Mouse (Mus musculus) neutrophil, adult 65 days (primary cell): ENCODE results near the gene Sprr2i. TPM values are rescaled to one million over a fixed set of nuclear protein-coding genes. Genes with fewer than 3 reads are reported as not detected.

ENCODE experiments used
- total RNA-seq: library from RNA; stranded (reverse); gene quantifications from 2 replicates; pipeline ENCODE4 v1.2.4, GENCODE M21; 2023

The Sprr2i gene
- total RNA-seq, result not detected in 2 replicates

DNA sequence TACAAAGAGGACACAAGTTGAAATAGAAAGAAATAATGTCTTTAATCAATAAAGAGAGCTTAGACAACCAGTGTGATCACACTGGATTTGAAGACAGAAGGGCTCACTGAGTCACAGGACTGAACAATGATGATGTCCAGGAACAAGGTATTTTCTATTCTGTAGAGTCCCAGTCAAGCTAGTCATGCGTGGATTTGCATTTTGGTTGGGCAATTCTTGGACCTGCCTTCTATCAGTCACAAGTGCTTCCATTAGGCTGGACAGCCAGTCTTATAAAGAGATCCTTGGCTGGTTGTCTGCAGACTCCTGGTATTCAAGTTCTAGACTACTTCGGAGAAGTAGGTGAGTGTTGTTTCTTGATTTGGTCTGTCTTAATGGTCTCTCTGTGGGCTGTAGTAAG is at the start of gene Sprr2i:
Gene Sprr2i, plus strand, starts transcription at position 301 of the 400 bp plus-strand sequence.

DNA sequence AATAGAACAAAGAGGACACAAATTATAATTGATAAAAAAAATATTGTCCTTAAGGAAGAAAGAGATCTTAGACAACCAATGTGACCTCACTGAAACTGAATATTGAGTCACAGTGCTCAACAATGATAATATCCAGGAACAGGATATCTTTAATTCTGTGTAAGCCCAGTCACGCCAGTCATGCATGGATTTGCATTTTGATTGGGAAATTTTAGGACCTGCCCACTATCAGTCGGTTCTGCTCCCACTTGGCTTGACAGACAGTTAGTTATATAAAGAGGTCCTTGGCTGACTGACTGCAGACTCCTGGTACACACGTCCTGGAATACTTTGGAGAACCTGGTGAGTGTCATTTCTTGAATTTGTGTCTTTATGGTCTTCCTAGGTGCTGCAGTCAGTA is 42.9 kb upstream of the Sprr2i start, which contains the start of gene Sprr2f:
Gene Sprr2f, plus strand, starts transcription at position 301 of the 400 bp plus-strand sequence.

DNA sequence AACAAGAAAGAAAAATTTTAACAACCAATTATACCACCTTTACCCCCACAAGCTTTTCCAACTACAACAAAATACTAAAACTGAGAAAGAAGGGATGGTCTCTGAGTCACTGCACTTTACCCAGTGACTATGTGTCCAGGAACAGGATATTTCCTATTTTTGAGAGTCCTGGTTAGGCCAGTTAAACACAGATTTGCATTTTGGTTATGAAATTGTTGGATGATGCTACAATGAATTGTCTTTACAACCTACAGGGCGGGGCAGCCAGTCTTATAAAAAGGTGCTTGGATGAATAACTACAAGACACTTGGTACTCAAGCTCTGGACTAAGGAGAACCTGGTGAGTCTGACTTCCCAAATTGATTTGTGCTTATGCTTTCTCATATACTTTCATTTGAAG is 22.4 kb upstream of the Sprr2i start, which contains the start of gene Sprr2h:
Gene Sprr2h, plus strand, starts transcription at position 301 of the 400 bp plus-strand sequence.

DNA sequence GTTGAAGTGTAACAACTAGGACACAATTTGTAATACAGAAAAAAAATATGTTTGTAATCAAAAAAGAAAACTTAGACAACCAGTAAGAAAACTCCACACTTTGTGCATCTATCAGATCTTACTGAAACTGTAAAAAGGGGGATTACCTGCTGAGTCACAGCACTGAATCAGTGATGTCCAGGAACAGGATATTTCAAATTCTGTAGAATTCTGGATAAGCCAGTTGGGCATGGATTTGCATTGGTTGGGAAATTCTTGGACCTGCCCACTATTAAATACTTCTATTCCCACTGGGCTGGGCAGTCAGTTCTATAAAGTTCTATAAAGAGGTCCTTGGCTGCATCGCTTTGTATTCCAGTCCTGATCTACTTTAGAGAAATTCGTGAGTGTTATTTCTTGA is 10.0 kb downstream of the Sprr2i start, which contains the start of gene Sprr2j-ps:
Gene Sprr2j-ps, plus strand, starts transcription at position 301 of the 400 bp plus-strand sequence.

DNA sequence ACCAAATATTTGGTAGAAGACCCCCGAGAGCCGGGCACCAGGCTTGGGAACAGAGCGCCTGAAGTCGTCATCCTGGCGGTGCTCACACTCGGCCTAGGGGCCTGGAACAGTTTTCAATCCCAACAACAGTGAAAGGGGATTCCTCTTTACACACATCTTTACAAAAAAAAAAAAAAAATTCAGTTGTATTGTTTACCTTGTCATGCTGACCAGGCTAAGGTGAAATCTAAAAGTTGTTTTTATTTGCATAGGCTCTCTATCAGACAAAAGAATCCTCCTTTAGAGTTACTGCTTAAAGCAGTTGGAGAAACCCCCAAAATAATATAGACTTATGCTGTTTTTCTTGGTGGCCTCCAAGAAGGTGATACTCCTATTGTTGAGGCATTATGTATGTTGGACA is 21.5 kb downstream of the Sprr2i start, which contains the start of gene Gm9774:
Gene Gm9774, minus strand, starts transcription at position 101 of the 400 bp plus-strand sequence.

DNA sequence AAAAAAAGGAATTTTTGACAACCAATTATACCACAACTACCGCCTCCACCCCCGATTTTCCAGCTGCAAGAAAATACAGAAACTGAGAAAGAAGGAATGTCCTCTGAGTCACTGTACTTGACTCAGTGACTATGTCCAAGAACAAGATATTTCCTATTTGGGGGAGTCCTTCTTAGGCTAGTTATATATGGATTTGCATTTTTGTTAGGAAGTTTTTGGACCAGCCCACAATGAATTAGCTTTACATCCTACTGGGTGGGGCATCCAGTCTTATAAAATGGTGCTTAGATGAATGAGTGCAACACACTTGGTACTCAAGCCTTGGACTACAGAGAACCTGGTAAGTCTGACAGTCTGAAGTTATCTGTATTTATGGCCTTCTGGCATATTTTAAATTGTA is 24.5 kb downstream of the Sprr2i start, which contains the start of gene Sprr2k:
Gene Sprr2k, plus strand, starts transcription at position 301 of the 400 bp plus-strand sequence.

DNA sequence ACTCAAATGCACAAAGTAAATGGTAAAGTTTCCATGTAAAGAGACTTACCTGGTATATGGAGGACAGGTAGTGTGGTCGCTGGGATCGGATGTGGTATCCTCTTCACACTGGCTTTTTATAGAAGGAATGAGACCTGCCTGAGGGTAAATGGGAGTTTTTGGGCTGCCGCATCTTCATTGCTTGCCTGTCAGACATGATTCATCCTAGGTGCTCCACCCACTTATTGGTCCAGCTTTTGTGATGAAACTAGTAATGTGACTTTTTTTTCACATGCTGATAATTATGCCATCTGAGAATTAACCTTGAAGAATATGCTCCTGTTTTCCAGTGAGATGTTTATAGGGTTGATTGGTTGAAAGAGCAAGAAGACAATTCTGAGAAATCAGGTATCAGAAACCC is 30.9 kb downstream of the Sprr2i start, which contains the start of gene Sprr1b:
Gene Sprr1b, minus strand, starts transcription at position 101 of the 400 bp plus-strand sequence.

DNA sequence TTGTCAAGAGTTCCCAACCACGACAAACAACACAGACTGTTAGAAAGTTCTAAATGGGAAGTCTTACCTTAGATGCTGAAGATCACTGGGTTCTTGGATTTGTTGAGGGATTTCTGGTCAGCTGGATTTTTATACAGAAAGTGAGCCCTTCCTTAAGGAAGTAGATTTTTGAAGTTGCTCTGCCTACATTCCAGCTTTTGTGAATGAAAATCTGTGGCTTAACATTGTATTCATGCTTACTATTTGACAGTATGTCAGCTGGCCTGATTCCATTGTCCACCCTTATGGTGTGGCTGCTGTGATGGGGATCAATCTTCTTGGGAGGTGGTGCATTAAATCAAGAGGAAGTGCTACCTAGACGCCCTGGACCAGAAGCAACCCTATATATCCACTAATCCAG is 50.8 kb downstream of the Sprr2i start, which contains the start of gene Sprr3:
Gene Sprr3, minus strand, starts transcription at position 101 of the 400 bp plus-strand sequence.

Other genes with a start within 250 kb of the Sprr2i start
- gene Sprr2a1, start 192.2 kb upstream of the Sprr2i start, total RNA-seq, result not detected in 2 replicates
- gene Sprr2a2, start 192.1 kb upstream of the Sprr2i start, total RNA-seq, result not detected in 2 replicates
- gene Sprr2a3, start 122.6 kb upstream of the Sprr2i start, total RNA-seq, result not detected in 2 replicates
- gene Sprr2b, start 91.4 kb upstream of the Sprr2i start, total RNA-seq, result not detected in 2 replicates
- not detected in 2 replicates for gene Sprr2d, start 68.9 kb upstream of the Sprr2i start, total RNA-seq
- gene Sprr2e, start 55.8 kb upstream of the Sprr2i start, total RNA-seq, result not detected in 2 replicates
- not detected in 2 replicates for gene Sprr2f, start 42.8 kb upstream of the Sprr2i start, total RNA-seq
- gene Sprr2h, start 22.3 kb upstream of the Sprr2i start, total RNA-seq, result not detected in 2 replicates
- not detected in 2 replicates for gene Sprr2j-ps, start 10.1 kb downstream of the Sprr2i start, total RNA-seq
- gene Gm9774, start 21.4 kb downstream of the Sprr2i start, total RNA-seq, result 2.2 TPM in 1 of 2 replicates, not detected in the other
- not detected in 2 replicates for gene Sprr2k, start 24.6 kb downstream of the Sprr2i start, total RNA-seq
- not detected in 2 replicates for gene Sprr1b, start 30.8 kb downstream of the Sprr2i start, total RNA-seq
- gene Sprr3, start 50.7 kb downstream of the Sprr2i start, total RNA-seq, result not detected in 2 replicates
- not detected in 2 replicates for gene Sprr1a, start 77.9 kb downstream of the Sprr2i start, total RNA-seq
- gene Sprr4, start 92.5 kb downstream of the Sprr2i start, total RNA-seq, result not detected in 2 replicates
- gene 2310046K23Rik, start 126.5 kb downstream of the Sprr2i start, total RNA-seq, result not detected in 2 replicates
- not detected in 2 replicates for gene Ivl, start 165.7 kb downstream of the Sprr2i start, total RNA-seq
- gene Smcp, start 181.0 kb downstream of the Sprr2i start, total RNA-seq, result not detected in 2 replicates
- not detected in 2 replicates for gene 2210017I01Rik, start 199.5 kb downstream of the Sprr2i start, total RNA-seq
- gene Lce6a, start 213.7 kb downstream of the Sprr2i start, total RNA-seq, result not detected in 2 replicates
- not detected in 2 replicates for gene Lce1a1, start 240.3 kb downstream of the Sprr2i start, total RNA-seq
- gene Lce1b, start 248.9 kb downstream of the Sprr2i start, total RNA-seq, result not detected in 2 replicates